Mouse (Mus musculus) midbrain, embryonic 10.5 days (tissue): ENCODE data around the gene Drd4. TPM values are rescaled to one million over a fixed set of nuclear protein-coding genes. Genes with fewer than 3 reads are reported as not detected.
"Not testable (repeated sequence)": the region's sequence is repeated elsewhere in the genome, so short reads cannot be mapped to it uniquely, and the experiment has no call there.

ENCODE experiments used
- DNase-seq: peaks from one replicate; pipeline ENCODE4 v3.0.0-alpha.2; 2017; ENCODE audit warnings: low spot score
- H3K27ac ChIP-seq: fragments of 300-500 bp; sonication (generic); replicated peaks from 2 replicates; pipeline ENCODE4 v1.5.1; 2016; ENCODE audit warnings: mild to moderate bottlenecking
- H3K27me3 ChIP-seq: fragments of 300-500 bp; sonication (generic); 2 replicates; pipeline ENCODE4 v1.6.1; 2016; ENCODE audit warnings: low read depth, mild to moderate bottlenecking; ENCODE audit not compliant: poor library complexity, severe bottlenecking
- H3K36me3 ChIP-seq: fragments of 300-500 bp; sonication (generic); 2 replicates; pipeline ENCODE4 v1.6.1; 2016; ENCODE audit warnings: mild to moderate bottlenecking, moderate library complexity
- H3K4me1 ChIP-seq: fragments of 300-500 bp; sonication (generic); 2 replicates; pipeline ENCODE4 v1.6.1; 2016
- H3K4me3 ChIP-seq: fragments of 300-500 bp; sonication (generic); 2 replicates; pipeline ENCODE4 v1.5.1; 2016; ENCODE audit warnings: mild to moderate bottlenecking, moderate library complexity
- H3K9me3 ChIP-seq: fragments of 300-500 bp; sonication (generic); replicated peaks from 2 replicates; pipeline ENCODE4 v1.6.1; 2016; ENCODE audit warnings: mild to moderate bottlenecking
- WGBS: fragments of 180-500 bp; shearing (Covaris S2); methylation state at CpG from one replicate; pipeline ENCODE4 v1.1.7; 2016; 5-methylcytosine and 5-hydroxymethylcytosine counted together
- polyA plus RNA-seq: library from polyadenylated mRNA; unstranded; fragments of >200 nt; fragmentation: Nextera tagmentation; extraction: Ambion mirVana; gene quantifications from 2 replicates; pipeline ENCODE4 v1.2.1, GENCODE M21; 2016

Gene Drd4
- polyA plus RNA-seq: 0.32 and 0.62 TPM in 2 replicates

DNA sequence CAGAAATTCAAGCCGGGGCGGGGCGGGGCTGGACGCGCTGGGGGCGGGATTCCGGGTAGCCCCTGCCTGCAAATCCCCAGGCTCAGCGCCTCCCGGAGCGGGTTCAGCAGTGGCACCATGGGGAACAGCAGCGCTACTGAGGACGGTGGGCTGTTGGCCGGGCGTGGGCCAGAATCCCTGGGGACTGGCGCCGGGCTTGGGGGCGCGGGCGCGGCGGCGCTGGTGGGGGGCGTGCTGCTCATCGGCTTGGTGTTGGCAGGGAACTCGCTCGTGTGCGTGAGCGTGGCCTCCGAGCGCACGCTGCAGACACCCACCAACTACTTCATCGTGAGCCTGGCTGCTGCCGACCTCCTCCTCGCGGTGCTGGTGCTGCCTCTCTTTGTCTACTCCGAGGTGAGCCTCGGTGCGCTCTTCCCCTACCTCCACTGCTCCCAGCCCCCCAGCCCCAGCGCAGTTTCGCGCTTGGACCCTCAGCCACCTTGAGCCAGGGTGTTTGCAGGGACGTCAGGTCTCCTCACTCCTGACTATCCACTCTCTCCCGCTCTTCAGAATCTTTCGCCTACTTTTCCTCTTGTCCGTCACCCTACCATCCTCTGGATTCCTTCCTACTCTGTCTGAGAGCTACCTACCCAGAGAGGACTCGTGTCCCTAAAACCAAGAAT is at the start of gene Drd4:
Gene Drd4 (plus strand): TSS at position 86 of the 662 bp plus-strand sequence.
- no peaks in the 10 kb centered on the region for H3K9me3 ChIP-seq
- peak within 1 kb of the TSS; percentile 61 for H3K4me3 ChIP-seq
- peaks cover 74% of the 10 kb centered on the region for H3K27me3 ChIP-seq
- peak within 1 kb of the TSS; percentile 74 for H3K27ac ChIP-seq
- peak; percentile 67 for DNase-seq
- peaks cover 8% of the 10 kb centered on the region for H3K36me3 ChIP-seq
- peaks cover 37% of the 10 kb centered on the region for H3K4me1 ChIP-seq
- 1% methylated on average over 46 of the region's 46 CpGs for WGBS

GRCm38 (mm10) chr7:141250486-141250885 is 41.3 kb upstream of the Drd4 start:
- H3K9me3 ChIP-seq, H3K27ac ChIP-seq, DNase-seq, H3K4me1 ChIP-seq, H3K27me3 ChIP-seq, H3K4me3 ChIP-seq: not testable (repeated sequence)
- 95% methylated on average over 4 of the region's 4 CpGs for WGBS
- peaks cover 98% of the 10 kb centered on the region for H3K36me3 ChIP-seq

DNA sequence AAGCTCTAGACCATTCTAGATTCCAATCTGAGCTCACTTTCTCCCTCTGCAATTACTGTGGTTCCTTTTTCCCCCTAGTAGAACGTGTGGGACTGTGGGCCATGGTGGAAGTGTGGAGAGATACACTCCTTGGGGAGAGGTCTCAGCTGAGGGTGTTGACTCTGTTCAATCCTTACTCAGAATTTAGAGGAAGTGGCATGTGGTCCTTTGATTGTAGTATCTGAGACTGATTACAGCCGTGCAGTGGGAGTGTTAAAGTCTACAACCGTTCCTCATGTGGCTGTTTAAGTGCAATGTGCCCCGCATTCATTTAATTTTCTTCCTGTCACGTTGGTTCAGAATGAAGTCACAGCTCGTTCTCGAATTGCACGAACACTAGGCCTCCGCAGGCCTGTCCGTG is 35.6 kb upstream of the Drd4 start:
- Histone ChIP-seq H3K36me3 (peaks cover 98% of the 10 kb centered on the region), H3K4me1 (no peaks in the 10 kb centered on the region), H3K27ac (no peak overlapping the region), H3K4me3 (no peak overlapping the region), H3K27me3 (no peaks in the 10 kb centered on the region), H3K9me3 (no peaks in the 10 kb centered on the region)
- WGBS: 94% methylated on average over 10 of the region's 10 CpGs
- no peak for DNase-seq

DNA sequence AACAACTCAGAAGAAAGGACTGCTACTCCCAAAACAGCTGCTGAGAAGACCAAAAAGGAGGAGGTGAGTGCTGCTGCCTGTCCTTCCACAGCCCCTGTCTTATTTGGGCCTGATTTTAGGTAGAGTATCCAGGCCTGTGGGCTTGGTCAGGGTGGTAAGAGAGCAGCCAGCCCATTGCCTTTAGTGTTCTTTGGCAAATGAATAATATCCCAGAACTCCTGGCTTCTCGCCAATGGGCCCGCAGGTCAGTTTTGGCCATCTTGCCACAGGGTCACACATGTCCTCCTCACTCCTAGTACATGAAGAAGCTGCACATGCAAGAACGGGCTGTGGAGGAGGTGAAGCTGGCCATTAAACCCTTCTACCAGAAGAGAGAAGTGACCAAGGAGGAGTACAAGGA is 30.3 kb upstream of the Drd4 start:
- Histone ChIP-seq H3K9me3 (no peaks in the 10 kb centered on the region), H3K36me3 (peaks cover 83% of the 10 kb centered on the region), H3K27me3 (no peaks in the 10 kb centered on the region), H3K27ac (no peak overlapping the region), H3K4me3 (no peak overlapping the region), H3K4me1 (peaks cover 17% of the 10 kb centered on the region)
- no peak for DNase-seq
- 97% methylated on average over 3 of the region's 3 CpGs for WGBS

GRCm38 (mm10) chr7:141263640-141264039 is 28.2 kb upstream of the Drd4 start:
- H3K4me3 ChIP-seq: no peak overlapping the region
- H3K27ac ChIP-seq: no peak overlapping the region
- H3K27me3 ChIP-seq: no peaks in the 10 kb centered on the region
- WGBS: 90% methylated on average over 13 of the region's 13 CpGs
- H3K4me1 ChIP-seq: peaks cover 19% of the 10 kb centered on the region
- peaks cover 61% of the 10 kb centered on the region for H3K36me3 ChIP-seq
- DNase-seq: no peak
- H3K9me3 ChIP-seq: no peaks in the 10 kb centered on the region

DNA sequence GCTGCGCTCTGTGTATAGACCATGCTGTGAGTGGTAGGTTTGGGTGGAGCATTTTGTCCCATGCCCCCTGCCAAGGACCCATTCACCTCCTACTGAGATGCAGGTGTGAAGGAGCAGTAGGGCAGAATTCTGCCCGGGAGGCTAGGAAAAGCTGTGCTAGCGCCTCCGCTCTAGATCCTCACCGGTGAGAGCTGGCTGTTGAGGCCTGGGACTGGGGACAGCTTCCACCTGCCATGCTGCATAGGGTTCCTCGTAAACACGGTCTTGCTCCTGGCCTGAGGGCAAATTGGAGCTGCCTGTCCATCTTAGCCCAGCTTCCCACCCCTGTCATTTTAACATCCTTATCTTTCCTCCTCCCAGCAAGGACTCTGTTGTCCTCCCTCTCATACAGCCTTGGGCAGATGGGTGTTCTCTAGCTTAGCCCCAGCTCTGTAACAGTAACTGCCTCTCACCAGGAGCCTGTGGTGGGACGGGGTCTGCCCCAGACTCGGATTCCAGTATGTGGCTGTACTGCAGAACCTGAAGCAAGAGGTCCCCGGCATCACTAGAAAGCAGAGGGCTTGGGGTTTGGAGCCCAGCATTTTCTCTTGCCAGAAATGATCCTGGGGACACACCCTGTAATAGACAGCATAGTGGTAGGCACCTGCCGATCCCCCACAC is 27.6 kb upstream of the Drd4 start:
- DNase-seq: no peak
- Histone ChIP-seq H3K27ac (no peak overlapping the region), H3K4me1 (peaks cover 19% of the 10 kb centered on the region), H3K36me3 (peaks cover 56% of the 10 kb centered on the region), H3K27me3 (no peaks in the 10 kb centered on the region), H3K9me3 (no peaks in the 10 kb centered on the region), H3K4me3 (no peak overlapping the region)
- 75% methylated on average over 11 of the region's 11 CpGs for WGBS

DNA sequence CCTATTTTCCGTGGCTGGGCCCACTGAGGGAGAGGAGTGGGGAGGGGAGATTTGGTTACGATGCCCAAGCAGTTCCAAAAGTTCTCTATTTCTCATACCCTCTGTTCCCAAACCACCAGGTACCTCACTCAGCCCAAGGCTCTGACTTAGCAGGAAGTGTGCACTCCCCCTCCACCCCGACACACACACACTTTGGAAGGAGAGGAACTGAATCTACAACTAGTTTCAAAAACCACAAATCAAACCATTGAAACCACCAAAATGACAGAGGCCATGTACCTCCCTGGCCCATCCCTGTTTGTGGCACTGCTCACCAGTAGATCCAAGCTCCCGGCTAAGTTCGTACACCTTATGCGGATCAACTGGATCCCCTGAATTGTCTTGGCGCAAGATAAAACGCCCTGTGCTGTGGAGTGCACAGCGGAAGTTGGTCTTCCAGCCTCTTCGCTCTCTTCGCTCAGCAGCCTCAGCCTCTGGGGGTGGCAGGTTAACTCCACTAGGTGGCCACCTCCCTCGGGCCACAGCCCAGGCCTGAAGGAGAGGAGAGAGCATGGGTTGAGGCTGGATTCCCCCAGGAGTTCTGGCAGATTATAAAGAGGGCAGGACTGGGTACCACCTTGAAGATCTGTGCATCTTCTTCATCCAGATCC is 26.9 kb upstream of the Drd4 start:
- DNase-seq: no peak
- peaks cover 49% of the 10 kb centered on the region for H3K36me3 ChIP-seq

DNA sequence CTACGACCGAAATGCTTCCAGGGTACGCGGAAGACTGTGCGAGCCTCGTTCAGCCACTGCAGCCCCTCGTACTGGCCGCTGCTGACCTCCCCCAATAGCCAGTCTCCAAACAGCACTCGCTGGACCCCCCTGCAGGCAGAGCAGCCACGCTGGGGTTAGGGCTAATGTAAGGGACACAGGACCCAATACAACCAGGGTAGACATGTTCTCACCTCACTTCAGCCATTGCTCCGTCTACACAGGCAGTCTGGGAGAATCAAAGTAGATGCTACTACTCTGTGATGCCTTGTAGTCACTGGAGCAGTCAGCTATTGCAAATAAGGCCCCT is 26.4 kb upstream of the Drd4 start:
- no peak for DNase-seq
- Histone ChIP-seq H3K9me3 (no peaks in the 10 kb centered on the region), H3K4me1 (peaks cover 19% of the 10 kb centered on the region), H3K27me3 (no peaks in the 10 kb centered on the region), H3K27ac (no peak overlapping the region), H3K36me3 (peaks cover 44% of the 10 kb centered on the region), H3K4me3 (no peak overlapping the region; the same call in 1 of the 2 replicates)
- 38% methylated on average over 11 of the region's 11 CpGs for WGBS

More for the DNA sequence above, 26.9 kb upstream of the Drd4 start:
- WGBS: 34% methylated on average over 12 of the region's 12 CpGs
- Histone ChIP-seq H3K27me3 (no peaks in the 10 kb centered on the region), H3K9me3 (no peaks in the 10 kb centered on the region), H3K4me1 (peaks cover 19% of the 10 kb centered on the region), H3K4me3 (no peak overlapping the region), H3K27ac (no peak overlapping the region)

- no peak for DNase-seq
- H3K27ac ChIP-seq: no peak within 1 kb of the TSS
- H3K36me3 ChIP-seq: peaks cover 38% of the 10 kb centered on the region
- peaks cover 19% of the 10 kb centered on the region for H3K4me1 ChIP-seq
- H3K27me3 ChIP-seq: no peaks in the 10 kb centered on the region
- 14% methylated on average over 25 of the region's 25 CpGs for WGBS
- no peaks in the 10 kb centered on the region for H3K9me3 ChIP-seq
- H3K4me3 ChIP-seq: peak within 1 kb of the TSS; percentile 49
Measured at GRCm38 (mm10) chr7:141265739-141266561, 25.9 kb upstream of the Drd4 start, which contains the start of gene Irf7. Gene Irf7, minus strand, starts transcription at chr7:141266481.

DNA sequence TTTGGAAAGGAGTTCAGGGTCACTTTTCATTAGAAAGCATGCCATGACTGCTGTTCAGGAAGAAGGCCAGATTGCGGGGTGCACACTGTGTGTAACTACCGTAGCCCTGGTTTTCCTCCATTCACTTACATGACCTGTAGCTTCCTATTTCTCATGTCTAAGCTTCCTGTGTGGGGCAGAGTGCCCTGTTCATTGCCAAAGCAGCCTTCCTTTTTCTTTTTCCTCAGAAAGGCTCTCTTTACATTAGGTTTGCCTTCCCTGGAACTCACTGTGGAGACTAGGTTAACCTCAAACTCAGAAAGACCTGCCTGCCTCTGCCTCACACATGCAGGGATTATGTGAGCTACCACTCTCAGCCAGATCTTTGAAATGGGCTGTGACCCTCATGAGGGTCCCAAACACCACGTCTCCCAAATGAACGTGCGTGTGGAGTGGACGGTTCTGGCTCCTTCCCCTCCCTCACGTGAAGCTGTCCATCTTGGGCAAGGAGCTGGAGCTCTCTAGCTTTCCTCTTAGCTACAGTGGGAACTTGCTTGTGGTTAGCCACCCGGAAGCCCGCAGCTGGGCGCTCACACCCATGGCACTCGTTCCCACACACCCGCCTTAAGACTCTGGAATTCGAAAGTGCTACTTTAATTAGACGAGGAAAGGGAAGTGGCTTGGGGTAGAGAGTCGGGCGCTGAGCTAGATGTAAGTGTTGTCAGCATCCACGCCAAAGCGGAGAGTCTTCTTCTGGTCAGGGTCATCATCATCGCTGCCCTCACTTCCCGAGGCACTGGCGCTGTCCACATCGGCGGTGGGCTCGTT is 23.1 kb upstream of the Drd4 start:
- whole genome bisulfite sequencing: 78% methylated on average over 24 of the region's 24 CpGs
- DNase-seq: no peak

GRCm38 (mm10) chr7:141269273-141269545 is 22.6 kb upstream of the Drd4 start:
- Histone ChIP-seq H3K36me3 (peaks cover 6% of the 10 kb centered on the region), H3K4me1 (peaks cover 19% of the 10 kb centered on the region), H3K27ac (no peak overlapping the region), H3K4me3 (no peak overlapping the region; the same call in 1 of the 2 replicates), H3K27me3 (no peaks in the 10 kb centered on the region), H3K9me3 (no peaks in the 10 kb centered on the region)
- WGBS: 88% methylated on average over 14 of the region's 14 CpGs
- no peak for DNase-seq

More for the DNA sequence above, 23.1 kb upstream of the Drd4 start:
- Histone ChIP-seq H3K36me3 (peaks cover 11% of the 10 kb centered on the region), H3K27me3 (no peaks in the 10 kb centered on the region), H3K9me3 (no peaks in the 10 kb centered on the region), H3K27ac (no peak overlapping the region), H3K4me1 (peaks cover 19% of the 10 kb centered on the region), H3K4me3 (no peak overlapping the region)

DNA sequence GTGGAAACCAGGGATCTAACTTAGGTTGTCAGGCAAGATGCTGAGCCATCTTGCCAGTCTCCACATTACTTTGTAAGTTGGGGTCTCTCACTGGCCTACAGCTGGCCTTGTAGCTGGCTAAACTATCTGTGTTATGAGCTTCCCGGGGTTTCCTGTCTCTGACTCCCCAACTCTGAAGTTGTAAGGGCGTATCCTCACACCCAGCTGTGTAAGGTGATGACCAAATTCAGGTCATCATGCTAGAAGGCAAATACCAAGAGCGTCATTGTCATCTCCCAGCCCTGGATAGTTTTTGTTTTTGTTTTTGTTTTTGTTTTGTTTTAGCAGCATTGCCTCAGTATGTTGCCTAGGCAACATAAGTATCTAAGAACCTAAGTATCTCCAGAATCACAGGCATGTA is 21.2 kb upstream of the Drd4 start:
- 82% methylated on average over 3 of the region's 3 CpGs for WGBS
- H3K27ac ChIP-seq: no peak overlapping the region
- no peak overlapping the region for H3K4me3 ChIP-seq
- H3K27me3 ChIP-seq: no peaks in the 10 kb centered on the region
- no peaks in the 10 kb centered on the region for H3K9me3 ChIP-seq
- peaks cover 10% of the 10 kb centered on the region for H3K4me1 ChIP-seq
- no peak for DNase-seq
- H3K36me3 ChIP-seq: no peaks in the 10 kb centered on the region
